Mouse (Mus musculus): ENCODE results near the gene Fcgrt.
"Not testable (repeated sequence)": the region's sequence is repeated elsewhere in the genome, so short reads cannot be mapped to it uniquely, and the experiment has no call there.

The Fcgrt gene

DNA sequence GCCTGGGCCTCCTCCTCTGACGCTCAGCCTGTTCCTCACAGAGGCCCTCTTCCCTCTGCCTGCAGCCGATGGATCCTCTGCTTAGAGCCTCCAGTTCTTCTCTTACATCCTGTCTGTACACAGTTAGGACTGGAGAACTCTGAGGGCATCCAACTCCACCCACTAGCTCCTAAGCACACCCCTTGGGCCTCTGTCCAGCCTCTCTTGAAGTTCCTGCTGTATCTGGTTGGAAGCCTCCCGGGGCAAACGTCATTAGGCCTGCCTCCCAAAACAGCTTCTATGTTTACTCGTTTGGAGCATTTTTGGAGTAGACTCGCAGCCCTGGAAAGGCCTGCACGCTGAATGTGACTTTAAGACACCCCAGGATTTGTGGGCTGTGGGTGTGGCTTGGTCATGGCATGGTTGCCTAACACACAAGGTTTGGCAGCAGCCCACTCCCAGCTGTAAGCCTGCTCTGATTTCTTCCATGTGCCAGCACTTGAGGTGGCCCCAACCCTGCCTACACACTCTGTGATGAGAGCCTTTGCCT lies at the start of gene Fcgrt:
Gene Fcgrt (minus strand): TSS at position 200 of the 529 bp plus-strand sequence.
- DNase-seq (ENCODE audit: low read depth, low spot score) = peak; percentile 78

DNA sequence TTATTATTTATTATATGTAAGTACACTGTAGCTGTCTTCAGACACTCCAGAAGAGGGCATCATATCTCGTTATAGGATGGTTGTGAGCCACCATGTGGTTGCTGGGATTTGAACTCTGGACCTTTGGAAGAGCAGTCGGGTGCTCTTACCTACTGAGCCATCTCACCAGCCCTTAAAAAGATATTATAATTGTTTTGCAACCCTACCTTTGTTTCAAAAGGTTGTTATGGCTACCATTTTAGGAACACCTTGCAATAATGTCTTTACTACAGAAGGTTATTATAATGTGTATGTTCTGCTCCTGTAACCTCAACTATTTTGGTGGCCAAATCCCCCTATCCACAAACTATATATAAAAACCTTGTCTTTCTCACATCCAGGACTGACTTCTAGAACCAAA lies 49.4 kb upstream of the Fcgrt start:
- not testable (repeated sequence) for DNase-seq (ENCODE audit: low read depth, low spot score)

DNA sequence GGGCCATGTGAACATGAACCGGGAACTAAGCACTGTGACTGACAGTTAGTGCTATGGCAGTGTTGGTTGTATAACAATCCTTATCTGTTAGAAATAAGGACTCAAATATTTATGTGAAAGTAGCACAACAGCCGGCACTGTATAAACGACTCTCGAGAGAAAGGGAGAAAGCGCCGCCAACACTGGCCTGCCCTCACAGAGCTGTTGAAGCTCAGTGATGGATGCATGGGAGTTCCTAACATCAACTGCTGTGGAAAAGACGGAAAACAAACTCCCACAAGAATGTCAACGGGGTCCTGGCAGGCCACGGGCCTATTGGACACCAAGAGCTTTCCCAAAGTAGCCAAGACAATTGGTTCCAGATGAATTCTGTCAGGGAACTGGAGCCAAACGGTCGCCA lies 47.7 kb upstream of the Fcgrt start:
- no peak for DNase-seq (ENCODE audit: low read depth, low spot score)

DNA sequence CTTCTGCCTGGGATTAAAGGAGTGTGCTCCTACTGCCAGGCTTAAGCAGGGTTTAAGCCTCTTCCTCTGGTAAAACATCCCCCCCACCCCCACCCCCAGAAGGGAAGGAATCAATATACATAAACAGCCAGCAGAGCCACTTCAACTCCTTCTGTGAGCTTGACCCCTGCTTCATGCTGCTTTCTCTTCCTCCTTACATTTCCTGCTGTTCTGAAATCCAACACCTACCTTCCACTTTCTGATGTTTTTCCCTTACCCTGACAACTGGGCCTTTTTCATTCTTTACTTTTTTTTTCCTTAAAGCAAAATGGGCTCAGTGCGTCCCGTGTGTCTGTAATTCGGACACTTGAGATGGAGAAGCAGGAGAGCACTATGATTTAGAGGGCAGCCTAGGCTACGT lies 46.7 kb upstream of the Fcgrt start:
- peak; percentile 61 for DNase-seq (ENCODE audit: low read depth, low spot score)

DNA sequence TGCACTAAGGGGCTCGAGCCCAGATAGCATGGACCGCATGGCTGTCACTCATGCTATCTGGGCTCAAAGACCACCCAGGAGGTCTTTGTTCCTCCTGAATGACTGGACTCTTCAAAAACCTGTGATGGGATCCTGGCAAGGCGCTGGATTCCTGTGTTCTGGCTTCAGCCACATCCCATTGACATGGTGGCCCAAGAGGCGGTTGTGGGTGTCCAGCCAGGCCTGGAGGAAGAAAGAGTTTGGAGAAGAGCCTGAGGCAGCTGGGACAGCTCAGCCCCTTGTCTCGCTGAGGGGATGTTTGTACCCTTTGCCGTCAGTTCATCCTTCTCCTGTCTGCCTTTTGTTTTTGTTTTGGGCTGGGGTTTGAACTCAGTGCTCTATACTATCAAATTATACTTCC lies 45.9 kb upstream of the Fcgrt start:
- DNase-seq (ENCODE audit: low read depth, low spot score) = no peak

- no peak for DNase-seq (ENCODE audit: low read depth, low spot score)
Measured at GRCm38 (mm10) chr7:45148534-45149098, 45.0 kb upstream of the Fcgrt start.

- DNase-seq (ENCODE audit: low read depth, low spot score) = no peak
Measured at GRCm38 (mm10) chr7:45147899-45148298, 44.2 kb upstream of the Fcgrt start.

- no peak for DNase-seq (ENCODE audit: low read depth, low spot score)
Measured at GRCm38 (mm10) chr7:45147267-45147666, 43.6 kb upstream of the Fcgrt start.

GRCm38 (mm10) chr7:45145460-45145859 lies 41.8 kb upstream of the Fcgrt start:
- no peak for DNase-seq (ENCODE audit: low read depth, low spot score)

GRCm38 (mm10) chr7:45144368-45145174 lies 40.9 kb upstream of the Fcgrt start:
- DNase-seq (ENCODE audit: low read depth, low spot score) = no peak

GRCm38 (mm10) chr7:45141914-45142313 lies 38.3 kb upstream of the Fcgrt start:
- DNase-seq (ENCODE audit: low read depth, low spot score) = no peak

DNA sequence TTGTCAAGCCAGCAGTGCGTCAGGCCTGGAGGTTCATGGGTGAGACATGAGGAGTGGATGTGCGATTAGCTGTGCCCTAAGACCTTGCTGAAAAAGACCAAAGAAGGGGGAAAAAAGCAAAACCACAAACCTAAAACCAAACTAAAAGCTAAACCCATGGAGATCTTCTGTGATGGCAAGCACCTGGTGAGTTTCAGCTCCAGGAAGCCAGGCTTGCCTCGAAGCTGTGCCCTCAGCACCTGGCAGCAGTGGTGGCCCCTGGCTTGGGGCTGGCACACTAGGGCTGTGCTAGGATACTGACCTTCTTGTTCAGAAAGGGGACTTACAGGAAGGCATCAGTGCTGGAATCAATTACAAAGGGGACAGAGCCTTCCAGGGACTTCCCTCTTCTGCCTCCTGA lies 37.7 kb upstream of the Fcgrt start:
- DNase-seq (ENCODE audit: low read depth, low spot score) = no peak

GRCm38 (mm10) chr7:45139904-45140723 lies 36.5 kb upstream of the Fcgrt start:
- DNase-seq (ENCODE audit: low read depth, low spot score) = no peak

- DNase-seq (ENCODE audit: low read depth, low spot score) = no peak
Measured at GRCm38 (mm10) chr7:45138403-45138802, 34.8 kb upstream of the Fcgrt start.

DNA sequence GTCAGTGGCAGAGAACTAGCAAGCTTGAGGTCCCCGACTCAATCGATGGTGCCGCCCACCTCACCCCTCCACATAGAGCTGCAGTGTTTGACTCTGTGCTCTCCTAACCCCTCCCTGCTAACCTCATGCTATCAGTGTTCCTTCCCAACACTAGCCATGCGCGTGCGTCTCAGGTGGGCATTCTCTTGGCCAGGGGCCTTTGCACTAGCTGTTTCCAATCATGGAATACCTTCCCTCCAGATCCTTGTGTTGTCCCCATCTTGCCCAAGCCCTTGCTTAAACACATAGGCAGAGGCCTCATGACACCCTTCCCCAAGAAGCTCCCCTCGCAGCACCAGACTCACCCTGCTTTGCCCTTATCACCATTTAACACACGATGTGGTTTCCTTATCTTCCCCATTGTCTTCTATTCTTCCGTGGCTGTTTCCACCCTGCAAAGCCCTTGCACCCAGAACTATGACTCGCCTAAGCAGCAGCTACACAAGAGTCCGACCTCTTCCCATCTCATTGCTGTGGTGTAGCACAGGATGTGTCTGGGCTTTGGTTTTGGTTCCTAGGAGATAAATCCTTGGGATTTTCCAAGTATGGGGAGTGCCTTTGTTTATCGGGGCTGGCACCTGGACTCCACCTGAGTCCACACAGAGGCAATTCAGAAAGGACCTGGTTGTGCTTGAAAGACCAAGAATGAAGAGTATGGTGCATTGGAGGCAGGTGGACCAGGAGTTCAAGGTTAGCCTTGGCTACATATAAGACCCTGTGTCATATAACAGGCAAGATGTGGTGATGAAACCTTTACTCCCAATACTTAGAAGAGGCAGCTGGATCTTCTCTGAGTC lies 33.7 kb upstream of the Fcgrt start:
- DNase-seq (ENCODE audit: low read depth, low spot score) = no peak

- peak; percentile 78 for DNase-seq (ENCODE audit: low read depth, low spot score)
Measured at GRCm38 (mm10) chr7:45135993-45136567, 32.4 kb upstream of the Fcgrt start, which contains the start of the genes Gm45713 and Flt3l. TSS of gene Gm45713 (minus strand) at chr7:45136231. TSS of gene Flt3l (minus strand) at chr7:45136432.

- no peak for DNase-seq (ENCODE audit: low read depth, low spot score)
Measured at GRCm38 (mm10) chr7:45135370-45135769, 31.7 kb upstream of the Fcgrt start.

DNA sequence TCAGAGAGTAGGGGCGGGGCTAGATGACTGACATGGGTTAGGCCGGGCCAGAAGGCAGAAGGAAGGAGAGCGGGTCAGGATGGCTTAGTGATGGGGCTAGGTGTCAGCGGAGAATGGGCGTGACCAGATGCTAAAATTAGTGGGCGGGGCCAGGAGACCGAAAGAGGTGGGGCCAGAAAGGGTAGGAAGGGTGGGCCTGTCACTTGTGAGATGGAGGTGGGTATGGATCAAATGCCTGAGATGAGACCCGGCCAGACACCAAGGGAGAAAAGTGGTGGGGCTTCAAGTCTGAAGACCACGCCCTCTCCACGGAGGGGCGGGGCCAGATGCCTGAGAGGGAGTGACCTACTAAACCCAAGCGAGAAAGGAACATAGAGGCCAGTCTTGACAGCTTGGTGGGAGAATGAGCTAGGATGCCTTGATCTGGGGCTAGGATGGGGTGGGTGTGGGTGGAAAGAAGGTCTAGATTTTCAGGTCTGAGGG lies 30.9 kb upstream of the Fcgrt start:
- peak; percentile 98 for DNase-seq (ENCODE audit: low read depth, low spot score)

- peak; percentile 88 for DNase-seq (ENCODE audit: low read depth, low spot score)
Measured at GRCm38 (mm10) chr7:45133446-45134159, 30.0 kb upstream of the Fcgrt start.

DNA sequence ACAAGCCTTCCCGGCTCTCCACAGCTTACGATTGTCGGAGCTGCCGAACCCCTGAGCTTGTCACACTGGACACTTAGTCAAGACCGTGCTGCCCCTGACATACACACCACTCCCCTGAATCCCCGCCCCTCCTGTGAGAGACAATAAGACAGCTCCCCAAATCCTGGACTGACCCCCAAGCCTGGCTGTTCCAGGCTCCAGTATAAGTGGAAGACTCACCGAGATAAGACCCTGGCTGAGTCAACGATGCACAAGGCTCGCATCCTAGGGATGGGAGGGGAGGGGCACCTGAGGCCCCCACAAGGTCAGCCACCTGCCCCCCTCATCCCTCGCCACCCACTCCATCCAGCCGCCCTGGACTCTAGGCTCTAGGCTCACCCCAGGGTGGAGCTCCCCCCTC lies 28.2 kb upstream of the Fcgrt start:
- no peak for DNase-seq (ENCODE audit: low read depth, low spot score)
